Mouse (Mus musculus) brain, embryonic 14.5 days (tissue): ENCODE results near the gene A1cf.

Source experiments
- CTCF ChIP-seq: fragments of 200-500 bp; IDR thresholded peaks from 2 replicates; pipeline ENCODE4 v1.5.1; 2012; ENCODE audit warnings: inconsistent platforms, mild to moderate bottlenecking, moderate library complexity, borderline replicate concordance; ENCODE audit not compliant: insufficient read depth, insufficient read length; ENCODE audit errors: extremely low read depth
- POLR2A ChIP-seq: fragments of 200-500 bp; IDR thresholded peaks from 2 replicates; pipeline ENCODE4 v1.6.1; 2012; ENCODE audit warnings: mild to moderate bottlenecking, inconsistent platforms, borderline replicate concordance; ENCODE audit not compliant: poor library complexity, insufficient read depth, insufficient read length, severe bottlenecking; ENCODE audit errors: extremely low read depth

DNA sequence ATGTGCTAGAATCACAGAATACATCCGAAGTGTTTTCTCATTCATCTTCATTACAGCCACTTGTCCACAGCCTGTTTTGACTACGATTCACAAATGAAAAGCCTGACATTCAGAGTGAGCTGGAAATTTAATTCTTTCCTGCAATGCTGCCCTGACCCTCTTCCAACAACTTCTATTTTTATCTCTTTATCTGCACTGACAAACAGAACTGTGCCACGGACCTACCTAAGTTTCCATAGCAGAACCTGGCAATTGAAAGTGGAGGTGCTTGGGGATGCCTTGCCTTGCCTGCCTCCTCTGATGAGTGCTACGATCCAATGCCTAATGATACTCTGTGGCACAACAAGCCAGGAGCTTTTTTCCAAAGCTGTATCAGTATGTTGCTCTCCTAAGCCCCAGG is 21.4 kb downstream of the A1cf start:
- TF ChIP-seq POLR2A (no peak), CTCF (no peak)
